7 mouse cellular contexts compared by ENCODE assay signal in the genomic region with DNA sequence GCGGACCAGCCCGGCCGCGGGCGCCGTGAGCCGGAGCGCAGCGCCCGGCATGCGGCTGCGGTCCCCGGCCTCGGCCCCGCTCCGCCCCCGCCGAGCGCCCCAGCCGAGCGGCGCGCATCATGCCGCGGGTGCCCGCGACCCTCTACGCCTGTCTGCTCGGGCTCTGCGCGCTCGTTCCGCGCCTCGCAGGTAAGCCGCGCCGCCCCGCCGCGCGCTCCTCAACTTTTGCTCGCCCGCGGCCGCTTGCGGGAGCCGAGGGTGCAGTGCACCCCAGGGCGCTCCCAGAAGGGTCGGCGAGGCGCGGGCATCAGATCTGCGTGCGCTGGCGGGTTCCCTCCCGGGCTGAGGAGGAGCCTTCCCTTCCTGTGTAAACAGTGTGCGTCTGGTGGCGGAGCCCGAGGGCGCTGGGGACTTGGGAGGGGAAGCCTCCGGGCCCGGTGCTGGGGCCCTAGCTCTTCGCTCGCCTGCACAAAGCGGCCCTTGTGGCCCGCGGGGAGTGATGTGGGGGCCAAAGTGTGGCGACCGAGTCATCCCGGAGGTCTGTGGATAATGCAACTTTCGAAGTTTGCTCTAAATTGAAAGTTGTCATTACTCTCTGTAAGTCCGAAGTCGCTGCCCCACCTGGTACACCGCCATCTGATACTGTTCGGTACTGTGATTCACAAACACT. TPM values are rescaled to one million over a fixed set of nuclear protein-coding genes. Genes with fewer than 3 reads are reported as not detected.
DNase-seq lines count a peak whose midpoint lies in the region; TF ChIP-seq lines count a peak whose summit lies in the region.

No protein-coding gene starts in this region.

- no peak for TF ChIP-seq CTCF in small intestine, adult 2 months (IDR thresholded peaks at IDR 0.05; ENCODE audit: extremely low read depth, insufficient read length, insufficient replicate concordance, low read depth, low read length)

- no peaks in the 10 kb centered on the region for H3K36me3 ChIP-seq in forebrain, embryonic 10.5 days (replicated peaks)
- no peaks in the 10 kb centered on the region for H3K36me3 ChIP-seq in small intestine, adult 2 months (ENCODE audit: control insufficient read depth, insufficient read depth, low read length)

- TF ChIP-seq POLR2A in small intestine, adult 2 months (IDR thresholded peaks at IDR 0.05; ENCODE audit: low read depth, low read length) = no peak

- H3K4me1 ChIP-seq in forebrain, embryonic 10.5 days = peaks cover 57% of the 10 kb centered on the region
- H3K4me1 ChIP-seq in small intestine, adult 2 months (ENCODE audit: control insufficient read depth, insufficient read depth, insufficient read length, low read length) = peaks cover 11% of the 10 kb centered on the region

- no peaks in the 10 kb centered on the region for H3K9me3 ChIP-seq in forebrain, embryonic 10.5 days

- under 1% methylated on average over 76 of the region's 76 CpGs for WGBS in forebrain, embryonic 10.5 days
- WGBS in small intestine, adult 2 months = under 1% methylated on average over 76 of the region's 76 CpGs

- peak overlapping the region; percentile 87 for H3K4me3 ChIP-seq in forebrain, embryonic 10.5 days
- peak overlapping the region; percentile 83 for H3K4me3 ChIP-seq in small intestine, adult 2 months (ENCODE audit: low read depth, low read length)

- peaks cover 78% of the 10 kb centered on the region for H3K27me3 ChIP-seq in forebrain, embryonic 10.5 days (ENCODE audit: poor library complexity, severe bottlenecking)
- H3K27me3 ChIP-seq in small intestine, adult 2 months (ENCODE audit: control insufficient read depth, insufficient read depth, low read length) = no peaks in the 10 kb centered on the region

- intact Hi-C loops in heart, postnatal 14 days (cut with DNase I) = loop anchor here (5.0 kb wide), 1 partner anchor 62 kb away; no protein-coding TSS in a partner anchor

- peak; percentile 76 for DNase-seq in Muller cell, postnatal 12 days (ENCODE audit: inconsistent ontology term)
- peak; percentile 73 to 79 for DNase-seq in adrenal gland, postnatal 36 days
- peak; percentile 59 for DNase-seq in forebrain, embryonic 10.5 days (ENCODE audit: extremely low spot score, low spot score)
- DNase-seq in heart, postnatal 14 days = peak; percentile 66 to 69
- DNase-seq in kidney, postnatal 36 days = peak; percentile 53 to 74
- DNase-seq in lung, postnatal 36 days = peak; percentile 56

- peak overlapping the region; percentile 88 for H3K27ac ChIP-seq in forebrain, embryonic 10.5 days
- peak overlapping the region; percentile 31 for H3K27ac ChIP-seq in small intestine, adult 2 months (ENCODE audit: insufficient read depth, low read depth, low read length)

RNA-seq across cellular contexts. Expression of gene Itgb5, which starts 0.5 kb away (rescaled TPM):
- total RNA-seq in adrenal gland, postnatal 36 days (2021) = 100 to 1,000 TPM; 178 to 230 TPM
- 10.6 and 14.3 TPM in 2 replicates for polyA plus RNA-seq in forebrain, embryonic 10.5 days (2016; fragmentation: Nextera tagmentation; extraction: Ambion mirVana)
- 10 to 100 TPM; 66.7 to 72.8 TPM for total RNA-seq in heart, postnatal 14 days (2021)
- polyA plus RNA-seq in small intestine, adult 2 months (2012; rRNA removed) = 36.3 and 80.3 TPM in 2 replicates

RNA-seq across cellular contexts. Expression of gene Muc13, which starts 36.1 kb away (rescaled TPM):
- total RNA-seq in adrenal gland, postnatal 36 days (2021) = not detected
- polyA plus RNA-seq in forebrain, embryonic 10.5 days (2016; fragmentation: Nextera tagmentation; extraction: Ambion mirVana) = 0.24 and 0.38 TPM in 2 replicates
- under 1 TPM; 0.12 to 0.17 TPM for total RNA-seq in heart, postnatal 14 days (2021)
- polyA plus RNA-seq in small intestine, adult 2 months (2012; rRNA removed) = 2,067 and 2,412 TPM in 2 replicates

Comparison
In these comparisons a context has a peak if more than half of its experiments do, and no peak if none do; other contexts are left out.
1. Peak in every context shown above with its lines: DNase-seq, H3K4me3 ChIP-seq and H3K27ac ChIP-seq.